25 mouse cellular contexts compared by ENCODE assay signal in genomic region chr2:14719119-14719718, GRCm38 (mm10).
A peak's percentile ranks its signal among the peaks of the same experiment; 100 is the strongest.
DNase-seq lines count a peak whose midpoint lies in the region; ATAC-seq lines count a peak whose summit lies in the region.
"Had no signal": no experiment of that assay in that cellular context is flagged by ENCODE, and none has a peak within 500 bp of the region (broad histone marks: within the 10 kb centered on the region; RNA-seq: fewer than 3 reads in every experiment).

No protein-coding gene starts in this region.

- intact Hi-C loops in left cerebral cortex, postnatal 14 days (cut with DNase I): no loop called here

- H3K9me3 ChIP-seq in liver, embryonic 16.5 days (replicated peaks; ENCODE audit: control insufficient read depth, low read length): no peaks in the 10 kb centered on the region
- H3K9me3 ChIP-seq in embryonic facial prominence, embryonic 10.5 days: no peaks in the 10 kb centered on the region
- no peaks in the 10 kb centered on the region for H3K9me3 ChIP-seq in neural tube, embryonic 15.5 days (replicated peaks)
- H3K9me3 ChIP-seq: heart, embryonic 13.5 days; midbrain, embryonic 13.5 days had no signal

- no peaks in the 10 kb centered on the region for H3K27me3 ChIP-seq in liver, embryonic 16.5 days (ENCODE audit: control insufficient read depth, insufficient read depth, low read depth, low read length)
- H3K27me3 ChIP-seq in embryonic facial prominence, embryonic 10.5 days (replicated peaks; ENCODE audit: low read depth, poor library complexity, severe bottlenecking): no peaks in the 10 kb centered on the region
- H3K27me3 ChIP-seq in neural tube, embryonic 15.5 days (replicated peaks): no peaks in the 10 kb centered on the region
- H3K27me3 ChIP-seq: heart, embryonic 13.5 days; midbrain, embryonic 13.5 days; Patski had no signal

- H3K4me1 ChIP-seq in liver, embryonic 16.5 days (ENCODE audit: control insufficient read depth, low read depth, low read length): no peaks in the 10 kb centered on the region
- no peaks in the 10 kb centered on the region for H3K4me1 ChIP-seq in embryonic facial prominence, embryonic 10.5 days
- no peaks in the 10 kb centered on the region for H3K4me1 ChIP-seq in neural tube, embryonic 15.5 days

- 0 out of 2 replicates have a peak, but pooled peaks have one; percentile 11 for ATAC-seq in liver, embryonic 16.5 days (ENCODE audit: low read depth)
- no peak for ATAC-seq in neural tube, embryonic 15.5 days (ENCODE audit: low FRiP score)
- ATAC-seq: activated CD4-positive, CD25-positive, alpha-beta regulatory T cell, adult 4 months; hindbrain, embryonic 16.5 days; midbrain, embryonic 13.5 days; Patski had no signal

- no peak overlapping the region for H3K4me3 ChIP-seq in liver, embryonic 16.5 days (ENCODE audit: low read depth, low read length)
- H3K4me3 ChIP-seq in embryonic facial prominence, embryonic 10.5 days: no peak overlapping the region
- H3K4me3 ChIP-seq in neural tube, embryonic 15.5 days (replicated peaks): no peak overlapping the region
- H3K4me3 ChIP-seq: heart, embryonic 13.5 days; midbrain, embryonic 13.5 days had no signal

- H3K9ac ChIP-seq in liver, embryonic 16.5 days (ENCODE audit: low read depth, low read length): no peak overlapping the region
- H3K9ac ChIP-seq in neural tube, embryonic 15.5 days (replicated peaks): no peak overlapping the region
- H3K9ac ChIP-seq: heart, embryonic 13.5 days; lung, embryonic 14.5 days; midbrain, embryonic 13.5 days had no signal

- no peak overlapping the region for H3K27ac ChIP-seq in liver, embryonic 16.5 days (ENCODE audit: low read length)
- H3K27ac ChIP-seq in embryonic facial prominence, embryonic 10.5 days (replicated peaks): no peak overlapping the region
- no peak overlapping the region for H3K27ac ChIP-seq in neural tube, embryonic 15.5 days (replicated peaks)
- H3K27ac ChIP-seq: heart, embryonic 13.5 days; macrophage; midbrain, embryonic 13.5 days; stomach, postnatal 0 days had no signal

- WGBS in liver, embryonic 16.5 days (ENCODE audit: insufficient replicate concordance): 48% methylated on average over 9 of the region's 9 CpGs
- WGBS in embryonic facial prominence, embryonic 10.5 days: 90% methylated on average over 9 of the region's 9 CpGs
- 92% methylated on average over 9 of the region's 9 CpGs for WGBS in neural tube, embryonic 15.5 days

- peak; percentile 17 for DNase-seq in cerebellum, adult 9-11 months
- no peak for DNase-seq in cerebellum, adult 8-10 months
- DNase-seq in liver: no peak
- peak; percentile 48 to 53 for DNase-seq in left cerebral cortex, postnatal 14 days (ENCODE audit: low spot score in 2 of 2)
- peak; percentile 36 to 83 for DNase-seq in right cerebral cortex, postnatal 36 days (ENCODE audit: low spot score in 2 of 2)
- DNase-seq in embryonic facial prominence, embryonic 10.5 days (ENCODE audit: low spot score): no peak
- DNase-seq: adrenal gland, postnatal 14 days; B cell, adult 2 months; gastrocnemius, postnatal 36 days; heart, postnatal 36 days; kidney, adult 11 months; kidney, postnatal 4 days; lung, embryonic 14.5 days; retina, postnatal 1 day; thymus, postnatal 36 days had no signal

- no peaks in the 10 kb centered on the region for H3K36me3 ChIP-seq in liver, embryonic 16.5 days (ENCODE audit: control insufficient read depth, insufficient read depth)
- H3K36me3 ChIP-seq in embryonic facial prominence, embryonic 10.5 days (replicated peaks): no peaks in the 10 kb centered on the region
- H3K36me3 ChIP-seq in neural tube, embryonic 15.5 days: no peaks in the 10 kb centered on the region
- H3K36me3 ChIP-seq: midbrain, embryonic 13.5 days had no signal

- H3K4me2 ChIP-seq in liver, embryonic 16.5 days (ENCODE audit: low read depth, low read length): no peak overlapping the region
- H3K4me2 ChIP-seq in neural tube, embryonic 15.5 days: no peak overlapping the region
- H3K4me2 ChIP-seq: heart, embryonic 13.5 days; liver, embryonic 11.5 days; lung, embryonic 14.5 days; midbrain, embryonic 13.5 days had no signal

Comparison
In these comparisons a context has a peak if more than half of its experiments do, and no peak if none do; other contexts are left out.
1. DNase-seq: peak in cerebellum, adult 9-11 months (single experiment), left cerebral cortex, postnatal 14 days (2 of 2) and right cerebral cortex, postnatal 36 days (2 of 2); none in cerebellum, adult 8-10 months (single experiment), liver (single experiment) and embryonic facial prominence, embryonic 10.5 days (single experiment).